Comparison of ENCODE assay signal across 9 mouse cellular contexts in genomic region chr10:25449312-25450020, GRCm38 (mm10).
DNase-seq lines count a peak whose midpoint lies in the region.
"Had no signal": no experiment of that assay in that cellular context is flagged by ENCODE, and none has a peak within 500 bp of the region (broad histone marks: within the 10 kb centered on the region; RNA-seq: fewer than 3 reads in every experiment).

No protein-coding gene starts in this region.

- H3K4me3 ChIP-seq in embryonic facial prominence, embryonic 10.5 days: no peak overlapping the region

- WGBS in embryonic facial prominence, embryonic 10.5 days: 32% methylated on average over 11 of the region's 11 CpGs

- H3K27me3 ChIP-seq in embryonic facial prominence, embryonic 10.5 days (replicated peaks; ENCODE audit: low read depth, poor library complexity, severe bottlenecking): no peaks in the 10 kb centered on the region

- peaks cover 13% of the 10 kb centered on the region for H3K4me1 ChIP-seq in embryonic facial prominence, embryonic 10.5 days

- intact Hi-C loops in heart, postnatal 14 days (cut with DNase I): loop anchor here (5.0 kb wide), 1 partner anchor 33 kb away; no protein-coding TSS in a partner anchor

- peaks cover 20% of the 10 kb centered on the region for H3K36me3 ChIP-seq in embryonic facial prominence, embryonic 10.5 days (replicated peaks)

- no peaks in the 10 kb centered on the region for H3K9me3 ChIP-seq in embryonic facial prominence, embryonic 10.5 days

- H3K27ac ChIP-seq in embryonic facial prominence, embryonic 10.5 days (replicated peaks): peak overlapping the region; percentile 48

- DNase-seq in heart, adult 8-10 months (ENCODE audit: low spot score): peak; percentile 62
- DNase-seq in heart, postnatal 14 days: no peak
- DNase-seq in embryonic facial prominence, embryonic 10.5 days (ENCODE audit: low spot score): peak; percentile 22
- peak; percentile 40 for DNase-seq in kidney, adult 9 months
- DNase-seq in lung, postnatal 10 days: peak; percentile 68
- DNase-seq in right cerebral cortex, postnatal 25 days: no peak
- no peak for DNase-seq in cerebellum, adult 9-10 months
- DNase-seq in frontal cortex, postnatal 14 days (ENCODE audit: low spot score in 2 of 2): no peak
- DNase-seq: cerebellum, adult 18-20 months had no signal

Comparison
In these comparisons a context has a peak if more than half of its experiments do, and no peak if none do; other contexts are left out.
1. DNase-seq: peak in heart, adult 8-10 months (single experiment), embryonic facial prominence, embryonic 10.5 days (single experiment), kidney, adult 9 months (single experiment) and lung, postnatal 10 days (single experiment); none in heart, postnatal 14 days (0 of 2), right cerebral cortex, postnatal 25 days (single experiment), cerebellum, adult 9-10 months (single experiment) and frontal cortex, postnatal 14 days (0 of 2).